Mouse (Mus musculus) G1E (cell line): ENCODE measurements around the gene Podn. TPM values are rescaled to one million over a fixed set of nuclear protein-coding genes. Genes with fewer than 3 reads are reported as not detected.

ENCODE experiments used
- ATAC-seq: 2 replicates; pipeline ENCODE4 v1.8.0; 2016; ENCODE audit warnings: mild to moderate bottlenecking; ENCODE audit not compliant: insufficient number of reproducible peaks, poor library complexity, low FRiP score, severe bottlenecking; ENCODE audit errors: extremely low read depth
- DNase-seq: peaks from one replicate; pipeline ENCODE4 v3.0.0; 2012; ENCODE audit warnings: low spot score
- H3K27me3 ChIP-seq: 2 replicates; pipeline ENCODE4 v1.6.1; 2012; ENCODE audit warnings: mild to moderate bottlenecking, low read length, inconsistent platforms; ENCODE audit not compliant: insufficient read depth
- H3K36me3 ChIP-seq: replicated peaks from 2 replicates; pipeline ENCODE3; 2012; ENCODE audit warnings: mild to moderate bottlenecking, inconsistent platforms
- H3K4me1 ChIP-seq: 2 replicates; pipeline ENCODE4 v1.6.1; 2012; ENCODE audit warnings: low read depth, low read length, inconsistent platforms, mixed read lengths; ENCODE audit not compliant: insufficient read depth
- H3K4me3 ChIP-seq: 2 replicates; pipeline ENCODE4 v1.5.1; 2012; ENCODE audit warnings: low read depth, mild to moderate bottlenecking, inconsistent platforms, low read length, moderate library complexity, mixed read lengths
- H3K9me3 ChIP-seq: replicated peaks from 2 replicates; pipeline ENCODE4 v1.6.1; 2012; ENCODE audit warnings: inconsistent platforms
- CTCF ChIP-seq: IDR thresholded peaks from 2 replicates; pipeline ENCODE4 v1.5.1; 2012; ENCODE audit warnings: low read depth, low read length, inconsistent platforms, mixed read lengths
- GATA1 ChIP-seq: IDR thresholded peaks from 2 replicates; pipeline ENCODE4 v1.6.1; 2012; ENCODE audit warnings: borderline replicate concordance, low read length, inconsistent platforms, mixed read lengths
- GATA2 ChIP-seq: IDR thresholded peaks from 2 replicates; pipeline ENCODE4 v1.6.1; 2012; ENCODE audit warnings: low read depth, low read length, inconsistent platforms, borderline replicate concordance
- POLR2AphosphoS5 ChIP-seq: IDR thresholded peaks from 2 replicates; pipeline ENCODE4 v1.6.1; 2012; ENCODE audit warnings: low read depth, low read length, inconsistent platforms; ENCODE audit not compliant: insufficient replicate concordance
- TAL1 ChIP-seq: conservative IDR thresholded peaks from 2 replicates; pipeline ENCODE4 v1.6.1; 2012; ENCODE audit warnings: low read depth, low read length, inconsistent platforms, mixed read lengths
- polyA plus RNA-seq: library from polyadenylated mRNA; stranded (reverse); fragments of >175 nt; gene quantifications from 2 replicates; pipeline ENCODE4 v1.2.3, GENCODE M21; 2012
- total RNA-seq, 2 experiments: library from RNA; stranded (forward) in 1 of 2; stranded (reverse) in 1 of 2; fragments of 200-1000 nt in 1 of 2; fragments of >200 nt in 1 of 2; fragmentation: Nextera tagmentation in 1 of 2; gene quantifications; 2 replicates each; pipeline ENCODE4 v1.2.3; 2014 to 2017

Gene Podn
- total and polyA plus RNA-seq, 3 experiments, result not detected

- TF ChIP-seq POLR2AphosphoS5 (no peak), GATA1 (no peak), TAL1 (no peak), CTCF (no peak), GATA2 (no peak)
- Histone ChIP-seq H3K4me1 (no peaks in the 10 kb centered on the region), H3K27me3 (no peaks in the 10 kb centered on the region), H3K36me3 (peaks cover 78% of the 10 kb centered on the region), H3K9me3 (no peaks in the 10 kb centered on the region), H3K4me3 (no peak overlapping the region)
- ATAC-seq, result no peak
- DNase-seq, result no peak
These were observed 39.0 kb downstream of the Podn start for GRCm38 (mm10) chr4:108057247-108057646.

DNA sequence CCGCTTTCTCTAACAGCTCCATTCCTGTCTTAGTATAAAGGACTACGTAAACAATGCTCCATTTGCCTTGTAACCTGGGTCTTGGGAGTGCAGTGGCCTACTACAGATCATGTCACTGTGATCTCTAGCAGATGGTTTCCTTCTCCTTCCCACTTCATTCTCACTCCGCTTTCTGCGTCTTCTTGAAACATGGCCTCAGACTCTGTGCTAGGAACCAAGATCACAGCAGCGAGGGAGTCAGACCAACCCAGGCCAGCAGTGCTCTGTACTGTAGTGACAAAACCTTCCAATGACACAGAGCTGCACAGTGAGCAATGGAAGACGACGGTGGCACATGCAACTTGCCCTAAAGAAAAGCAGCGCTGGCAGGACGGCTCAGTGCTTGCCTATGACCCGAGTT is 40.4 kb downstream of the Podn start:
- ATAC-seq (no peak), DNase-seq (no peak)
- no peaks in the 10 kb centered on the region for H3K4me1 ChIP-seq
- no peaks in the 10 kb centered on the region for H3K9me3 ChIP-seq
- H3K27me3 ChIP-seq, result no peaks in the 10 kb centered on the region
- peaks cover 86% of the 10 kb centered on the region for H3K36me3 ChIP-seq
- no peak overlapping the region for H3K4me3 ChIP-seq
- no peak for TF ChIP-seq POLR2AphosphoS5
- TF ChIP-seq TAL1, result no peak
- TF ChIP-seq CTCF, result no peak
- TF ChIP-seq GATA1, result no peak
- no peak for TF ChIP-seq GATA2

DNA sequence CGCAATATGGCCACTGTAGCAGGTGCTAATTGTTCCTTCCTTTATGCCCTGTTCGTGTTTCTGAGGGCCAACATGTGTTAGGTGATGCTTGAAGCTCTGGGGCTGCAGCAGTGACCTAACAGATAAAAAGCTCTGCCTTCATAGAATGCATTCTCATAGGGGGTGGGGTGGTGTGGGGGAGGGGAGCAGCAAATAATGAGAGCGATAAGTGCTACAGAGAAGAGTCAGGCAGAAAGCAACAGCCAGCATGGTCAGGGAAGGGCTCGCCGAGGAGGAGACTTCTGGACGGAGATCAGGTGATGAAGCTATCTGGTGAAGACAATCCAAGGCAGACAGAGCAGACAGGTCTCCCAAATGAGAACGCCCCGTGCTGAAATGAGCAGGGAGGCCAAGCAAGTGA is 43.6 kb downstream of the Podn start:
- Histone ChIP-seq H3K9me3 (no peaks in the 10 kb centered on the region), H3K36me3 (peaks cover 89% of the 10 kb centered on the region), H3K27me3 (no peaks in the 10 kb centered on the region), H3K4me3 (no peak overlapping the region), H3K4me1 (no peaks in the 10 kb centered on the region)
- ATAC-seq (no peak), DNase-seq (no peak)
- TF ChIP-seq CTCF (no peak), GATA1 (no peak), POLR2AphosphoS5 (no peak), TAL1 (no peak), GATA2 (no peak)

DNA sequence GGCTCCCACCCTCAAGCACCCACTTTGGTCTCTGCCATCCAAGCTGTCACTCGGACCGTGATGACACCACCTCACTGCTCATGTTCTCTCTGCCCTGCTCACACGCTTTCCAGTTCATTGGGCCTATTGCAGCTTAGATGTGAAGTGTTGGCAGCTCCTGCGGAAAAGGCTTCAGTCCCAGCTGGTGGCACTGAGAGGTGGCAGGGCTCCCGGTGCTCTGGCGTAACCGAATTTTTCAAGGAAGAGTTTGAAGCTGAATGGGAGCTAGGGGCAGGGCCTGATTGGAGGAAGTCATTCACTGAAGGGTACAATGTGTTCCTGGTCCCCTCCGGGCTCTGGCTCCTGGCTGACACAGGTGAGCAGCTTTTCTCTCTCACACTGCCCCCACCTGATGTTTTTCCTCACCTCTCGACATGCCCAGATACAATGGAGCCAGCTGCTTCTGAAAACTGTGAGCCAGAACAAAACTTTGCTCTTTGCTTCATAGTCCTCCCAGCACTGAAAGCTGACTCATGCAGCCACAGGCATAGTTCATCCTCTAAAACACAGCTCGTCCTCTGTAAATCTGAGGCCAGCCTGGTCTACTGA is 44.5 kb downstream of the Podn start:
- ATAC-seq, result no peak
- Histone ChIP-seq H3K9me3 (no peaks in the 10 kb centered on the region), H3K36me3 (peaks cover 92% of the 10 kb centered on the region), H3K4me1 (no peaks in the 10 kb centered on the region), H3K27me3 (no peaks in the 10 kb centered on the region), H3K4me3 (no peak overlapping the region)
- TF ChIP-seq POLR2AphosphoS5, result no peak
- no peak for TF ChIP-seq GATA2
- TF ChIP-seq TAL1, result no peak
- no peak for TF ChIP-seq CTCF
- no peak for TF ChIP-seq GATA1
- DNase-seq, result no peak

DNA sequence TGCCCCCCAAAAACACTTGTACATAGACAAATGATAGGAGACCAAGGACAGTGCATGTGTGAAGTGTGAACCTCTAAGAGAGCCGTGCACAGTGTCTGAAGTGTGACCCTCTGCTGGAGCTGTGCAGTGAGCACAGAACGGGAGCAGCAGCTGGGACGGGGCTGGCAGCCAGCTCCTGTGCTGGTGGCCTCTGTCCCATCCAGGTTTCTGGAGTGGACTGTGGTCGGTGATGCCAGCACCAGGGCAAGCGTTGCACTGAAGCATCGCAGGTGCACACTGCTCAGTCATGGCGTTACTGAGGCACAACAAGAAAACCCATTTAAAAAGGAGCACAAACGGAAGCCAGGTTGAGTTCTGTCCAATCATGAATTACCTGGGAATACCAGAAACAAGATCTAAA is 50.1 kb downstream of the Podn start:
- Histone ChIP-seq H3K9me3 (no peaks in the 10 kb centered on the region), H3K36me3 (peaks cover 84% of the 10 kb centered on the region), H3K4me1 (no peaks in the 10 kb centered on the region), H3K4me3 (no peak overlapping the region), H3K27me3 (no peaks in the 10 kb centered on the region)
- TF ChIP-seq GATA1, result no peak
- no peak for TF ChIP-seq CTCF
- TF ChIP-seq POLR2AphosphoS5, result no peak
- TF ChIP-seq GATA2, result no peak
- TF ChIP-seq TAL1, result no peak
- no peak for DNase-seq
- no peak for ATAC-seq

- H3K36me3 ChIP-seq, result peaks cover 79% of the 10 kb centered on the region
- H3K9me3 ChIP-seq, result no peaks in the 10 kb centered on the region
- no peak for TF ChIP-seq GATA2
- no peak for TF ChIP-seq TAL1
- TF ChIP-seq GATA1, result no peak
- no peak for TF ChIP-seq POLR2AphosphoS5
- TF ChIP-seq CTCF, result no peak
- H3K4me1 ChIP-seq, result no peaks in the 10 kb centered on the region
- H3K27me3 ChIP-seq, result no peaks in the 10 kb centered on the region
- no peak for ATAC-seq
- DNase-seq, result no peak
- H3K4me3 ChIP-seq, result no peak overlapping the region
These were observed 50.8 kb downstream of the Podn start for GRCm38 (mm10) chr4:108045136-108046107.
